Comparison of ENCODE assay signal across 23 mouse cellular contexts in genomic region chr6:118007843-118008539, GRCm38 (mm10). TPM values are rescaled to one million over a fixed set of nuclear protein-coding genes. Genes with fewer than 3 reads are reported as not detected.
DNase-seq lines count a peak whose midpoint lies in the region; ATAC-seq lines count a peak whose summit lies in the region.
"Had no signal": no experiment of that assay in that cellular context is flagged by ENCODE, and none has a peak within 500 bp of the region (broad histone marks: within the 10 kb centered on the region; RNA-seq: fewer than 3 reads in every experiment).

No protein-coding gene starts in this region.

- no peaks in the 10 kb centered on the region for H3K36me3 ChIP-seq in hindbrain, embryonic 13.5 days
- H3K36me3 ChIP-seq: embryonic facial prominence, embryonic 13.5 days; heart, embryonic 10.5 days; intestine, embryonic 15.5 days; liver, embryonic 12.5 days; stomach, embryonic 15.5 days had no signal

- H3K4me1 ChIP-seq in hindbrain, embryonic 13.5 days (replicated peaks): peaks cover 9% of the 10 kb centered on the region
- H3K4me1 ChIP-seq: intestine, embryonic 15.5 days; liver, embryonic 12.5 days had no signal

- no peak overlapping the region for H3K4me2 ChIP-seq in hindbrain, embryonic 13.5 days
- H3K4me2 ChIP-seq: embryonic facial prominence, embryonic 13.5 days; intestine, embryonic 15.5 days; liver, embryonic 12.5 days; midbrain, embryonic 11.5 days; stomach, embryonic 15.5 days had no signal

- H3K9me3 ChIP-seq in hindbrain, embryonic 13.5 days: no peaks in the 10 kb centered on the region
- H3K9me3 ChIP-seq: embryonic facial prominence, embryonic 13.5 days; heart, embryonic 10.5 days; intestine, embryonic 15.5 days; liver, embryonic 12.5 days; stomach, embryonic 15.5 days had no signal

- H3K27ac ChIP-seq in hindbrain, embryonic 13.5 days: no peak overlapping the region
- H3K27ac ChIP-seq: embryonic facial prominence, embryonic 13.5 days; gastrocnemius, adult 2 months; heart, embryonic 10.5 days; hindbrain, postnatal 0 days; intestine, embryonic 15.5 days; kidney, postnatal 0 days; liver, embryonic 12.5 days; stomach, embryonic 15.5 days had no signal

- DNase-seq in frontal cortex, postnatal 25 days (ENCODE audit: low spot score in 2 of 2): no peak
- peak; percentile 11 to 40 for DNase-seq in heart, postnatal 10 days
- DNase-seq in heart, postnatal 36 days: no peak
- peak; percentile 47 for DNase-seq in 3134 (ENCODE audit: extremely low read depth, insufficient read length, low spot score)
- DNase-seq in fibroblast of lung, adult 2 months (ENCODE audit: low read depth): peak; percentile 8
- no peak for DNase-seq in thymus, postnatal 0 days (ENCODE audit: low spot score)
- DNase-seq: cerebellum, adult 11-12 months; cerebellum, adult 9-11 months; gastrocnemius, adult 2 months; left cerebral cortex, postnatal 4 days; liver, postnatal 0 days had no signal

- intact Hi-C loops in heart, postnatal 10 days (cut with DNase I): loop anchor here (5.0 kb wide), 1 partner anchor 76 kb away; no protein-coding TSS in a partner anchor
- intact Hi-C loops in heart, postnatal 36 days (cut with DNase I): no loop called here

- no peak overlapping the region for H3K4me3 ChIP-seq in hindbrain, embryonic 13.5 days
- H3K4me3 ChIP-seq: embryonic facial prominence, embryonic 13.5 days; gastrocnemius, adult 2 months; heart, embryonic 10.5 days; intestine, embryonic 15.5 days; liver, embryonic 12.5 days; stomach, embryonic 15.5 days had no signal

- peaks cover 37% of the 10 kb centered on the region for H3K27me3 ChIP-seq in hindbrain, embryonic 13.5 days

- 81% methylated on average over 4 of the region's 4 CpGs for WGBS in hindbrain, embryonic 13.5 days

- ATAC-seq in frontal cortex, adult (ENCODE audit: low TSS enrichment): peak; percentile 76
- no peak for ATAC-seq in hindbrain, embryonic 13.5 days (ENCODE audit: low FRiP score)
- ATAC-seq: forebrain, postnatal 0 days; hindbrain, postnatal 0 days; intestine, embryonic 15.5 days; liver, embryonic 12.5 days; liver, postnatal 0 days had no signal

- H3K9ac ChIP-seq in hindbrain, embryonic 13.5 days: no peak overlapping the region
- H3K9ac ChIP-seq: embryonic facial prominence, embryonic 13.5 days; forebrain, postnatal 0 days; intestine, embryonic 15.5 days; liver, embryonic 12.5 days; liver, postnatal 0 days; stomach, embryonic 15.5 days had no signal

RNA-seq across cellular contexts. Expression of gene Rasgef1a, which starts 3.2 kb away (rescaled TPM):
- under 1 TPM; 0.10 to 0.37 TPM for total RNA-seq in heart, postnatal 10 days (2021)
- total RNA-seq in heart, postnatal 36 days (2021): under 1 TPM; 0.11 to 0.22 TPM
- polyA plus RNA-seq in thymus, postnatal 0 days (2015; fragmentation: Nextera tagmentation; extraction: Ambion mirVana): 0.18 and 0.39 TPM in 2 replicates
- 0.90 and 1.1 TPM in 2 replicates for polyA plus RNA-seq in hindbrain, embryonic 13.5 days (2015; fragmentation: Nextera tagmentation; extraction: Ambion mirVana)
- polyA plus RNA-seq: hindbrain, embryonic 11.5 days; liver, embryonic 12.5 days had no signal

Comparison
In these comparisons a context has a peak if more than half of its experiments do, and no peak if none do; other contexts are left out.
1. DNase-seq: peak in heart, postnatal 10 days (2 of 2), 3134 (single experiment) and fibroblast of lung, adult 2 months (single experiment); none in frontal cortex, postnatal 25 days (0 of 2), heart, postnatal 36 days (0 of 2) and thymus, postnatal 0 days (single experiment).